Mouse (Mus musculus): ENCODE results near the gene Ankfy1.
"Not testable (repeated sequence)": the region's sequence is repeated elsewhere in the genome, so short reads cannot be mapped to it uniquely, and the experiment has no call there.

Ankfy1 gene

DNA sequence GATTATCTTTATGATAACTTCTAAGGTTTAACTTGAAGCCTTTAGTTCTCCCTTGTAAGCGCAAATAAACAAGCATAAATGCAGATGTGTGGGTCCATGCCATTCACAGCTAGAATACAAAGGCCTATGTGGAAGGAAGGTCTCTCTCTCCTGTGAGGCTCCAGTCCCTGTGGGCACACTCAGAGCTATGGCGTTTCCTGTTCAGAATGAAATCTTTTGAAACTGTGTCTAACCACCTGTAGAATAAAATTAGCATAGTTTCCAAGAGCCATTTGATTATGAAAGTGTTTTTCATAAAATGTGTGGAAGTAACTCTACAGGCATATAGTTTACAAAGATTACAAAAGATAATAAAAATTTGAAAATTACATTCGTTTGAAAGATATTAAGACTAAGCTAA, 28.4 kb downstream of the Ankfy1 start:
- no peak for DNase-seq (ENCODE audit: low read depth, low spot score)

DNA sequence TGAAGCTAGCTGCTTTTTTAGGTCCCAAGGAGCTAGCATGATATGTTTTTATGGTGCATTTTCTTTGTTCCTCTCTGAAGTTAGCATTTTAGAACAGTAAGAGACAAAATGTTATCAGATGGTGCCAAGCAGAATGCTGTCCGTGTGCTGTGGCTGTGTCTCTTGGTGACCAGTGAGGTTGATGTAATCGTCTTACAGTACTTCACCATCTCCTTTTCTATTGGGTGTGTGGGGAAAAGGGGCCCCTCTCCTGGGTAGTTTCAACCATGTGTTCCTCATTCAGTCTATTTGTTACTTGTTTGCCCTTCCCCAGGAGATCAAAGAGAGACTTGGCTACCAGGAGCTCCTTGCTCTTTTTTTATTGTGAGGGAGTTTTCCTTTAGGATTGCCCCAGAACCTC, 33.4 kb downstream of the Ankfy1 start:
- no peak for DNase-seq (ENCODE audit: low read depth, low spot score)

DNA sequence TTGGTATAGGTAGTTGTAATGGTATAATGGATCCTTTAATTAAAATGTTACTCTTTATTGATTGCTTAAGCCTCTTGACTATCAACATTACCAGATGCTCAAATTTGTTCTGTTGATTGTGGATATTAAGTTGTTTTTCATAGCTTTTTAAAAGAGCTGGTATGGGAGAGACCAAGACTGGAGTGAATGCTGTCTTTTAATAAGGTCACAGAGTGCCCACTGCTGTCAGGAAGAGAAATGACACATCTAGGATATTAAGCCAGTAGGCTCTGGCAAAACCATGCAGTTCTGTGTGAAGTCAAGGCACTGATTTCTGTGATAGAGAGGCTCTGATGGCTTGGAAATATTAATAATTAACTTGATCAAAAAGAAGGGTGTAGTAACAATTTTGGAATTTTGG, 34.1 kb downstream of the Ankfy1 start:
- no peak for DNase-seq (ENCODE audit: low read depth, low spot score)

DNA sequence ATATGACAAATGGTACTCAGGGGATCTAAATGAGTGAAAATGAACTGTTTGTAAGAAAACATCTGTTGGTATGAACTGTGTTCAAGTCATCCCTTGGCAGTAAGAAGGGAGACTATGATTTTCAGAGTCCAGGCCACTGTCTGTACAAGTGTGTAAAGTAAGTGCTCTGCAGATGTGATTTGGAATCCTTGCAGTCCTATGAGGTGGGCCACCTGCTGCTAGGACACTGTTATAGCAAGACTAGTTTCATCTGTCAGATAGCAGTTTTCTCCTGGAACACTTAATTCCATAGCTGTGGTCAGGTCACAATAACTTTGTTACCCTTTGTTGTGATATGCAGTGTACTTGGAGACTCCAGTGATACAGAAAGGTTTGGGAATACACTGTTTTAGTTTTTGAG, 36.2 kb downstream of the Ankfy1 start:
- DNase-seq (ENCODE audit: low read depth, low spot score): no peak

DNA sequence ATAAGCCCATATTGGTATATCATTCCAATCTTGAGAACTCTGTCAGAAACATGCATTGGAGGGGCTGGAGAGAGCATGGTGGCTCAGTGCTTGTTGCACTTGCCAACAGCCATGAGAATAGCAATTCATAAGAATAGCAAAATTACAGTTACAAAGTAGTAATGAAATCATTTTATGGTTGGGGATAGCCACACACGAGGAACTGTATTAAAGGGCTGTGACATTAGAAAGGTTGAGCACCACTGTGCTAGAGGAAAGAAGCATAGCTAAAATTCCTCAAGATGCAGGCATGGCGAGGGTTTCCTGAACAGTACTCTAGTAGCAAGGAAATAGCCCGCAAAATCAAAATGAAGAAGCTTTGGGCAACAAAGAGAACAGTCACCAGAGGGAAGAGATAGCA, 43.9 kb downstream of the Ankfy1 start:
- DNase-seq (ENCODE audit: low read depth, low spot score): no peak

DNA sequence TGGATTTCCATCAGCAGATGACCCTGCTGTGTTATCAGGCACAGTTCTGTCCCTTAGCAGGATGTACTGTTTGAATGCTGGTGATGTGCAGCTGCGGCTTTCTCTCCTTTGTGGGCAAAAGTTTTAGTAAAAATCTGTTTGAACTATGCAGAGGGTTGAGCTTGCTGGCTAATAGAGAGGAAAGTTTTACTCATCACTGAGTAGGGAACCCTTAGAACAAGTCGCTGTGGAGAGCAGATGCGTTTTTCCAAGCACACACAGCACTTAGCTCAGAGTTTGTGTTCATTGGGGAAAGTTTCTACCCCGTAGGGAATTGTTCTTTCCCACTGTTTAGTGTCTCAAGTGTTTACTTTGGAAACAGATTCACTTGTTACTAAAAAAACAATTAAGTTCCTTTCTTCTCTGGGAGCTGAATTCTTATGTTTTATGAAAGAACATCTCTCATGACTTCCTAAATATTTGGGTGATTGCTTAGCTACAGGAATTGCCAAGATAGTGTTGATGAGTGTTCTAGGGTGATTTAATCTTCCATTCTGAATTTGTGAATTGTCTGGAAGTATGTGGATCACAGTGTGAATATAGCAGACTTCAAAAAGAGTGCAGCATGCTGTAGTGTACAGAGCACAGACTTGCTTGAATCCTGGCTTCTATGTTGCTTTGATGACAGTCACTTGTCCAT, 45.2 kb downstream of the Ankfy1 start:
- no peak for DNase-seq (ENCODE audit: low read depth, low spot score)

DNA sequence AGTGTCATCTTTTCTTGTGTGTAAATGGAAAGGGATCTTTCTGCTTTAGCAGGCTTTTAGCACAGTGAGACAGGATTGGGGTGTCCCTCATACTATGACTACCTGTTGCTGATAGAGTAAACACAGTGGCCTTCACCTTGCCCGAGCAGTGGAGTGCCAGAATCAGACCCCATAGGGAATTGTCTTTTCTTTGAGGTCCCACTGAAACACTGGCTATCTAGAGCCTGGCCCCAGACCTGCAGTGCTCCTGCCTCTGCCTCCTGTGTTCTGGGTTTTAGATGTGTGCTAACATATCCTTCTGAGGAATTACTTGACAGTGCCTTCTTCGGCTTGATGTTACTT, 45.7 kb downstream of the Ankfy1 start:
- DNase-seq (ENCODE audit: low read depth, low spot score): no peak

DNA sequence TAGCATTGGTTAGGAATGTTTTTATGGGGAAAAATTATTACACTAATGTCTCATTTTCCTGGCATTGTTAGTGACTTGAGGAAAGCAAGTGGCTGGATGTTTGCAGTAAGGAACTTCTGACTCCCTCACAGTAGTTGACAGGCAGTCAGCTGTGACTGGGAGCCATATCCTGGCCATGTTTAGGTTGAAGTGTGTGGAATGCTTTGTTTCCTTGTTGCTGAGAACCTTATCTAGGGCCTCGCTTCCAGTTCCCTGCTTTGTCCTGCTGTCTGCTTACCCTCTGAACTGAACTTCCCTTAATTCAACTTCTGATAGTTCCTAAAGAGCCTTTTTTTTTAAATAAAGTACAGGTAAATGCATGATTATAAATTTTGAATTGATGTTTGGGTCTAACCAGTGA, 46.5 kb downstream of the Ankfy1 start:
- no peak for DNase-seq (ENCODE audit: low read depth, low spot score)

DNA sequence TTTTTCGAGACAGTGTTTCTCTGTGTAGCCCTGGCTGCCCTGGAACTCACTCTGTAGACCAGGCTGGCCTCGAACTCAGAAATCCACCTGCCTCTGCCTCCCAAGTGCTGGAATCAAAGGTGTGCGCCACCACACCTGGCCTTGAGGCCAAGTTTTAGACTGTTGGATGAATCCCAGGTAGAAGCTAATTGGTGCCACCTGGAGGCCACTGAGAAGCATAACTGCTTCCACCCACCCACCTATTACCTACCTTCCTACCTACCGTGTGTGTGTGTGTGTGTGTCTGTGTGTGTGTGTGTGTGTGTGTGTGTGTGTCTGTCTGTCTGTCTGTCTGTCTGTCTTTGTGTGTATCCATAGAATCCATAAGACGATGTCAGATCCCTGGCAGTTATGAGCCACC, 47.7 kb downstream of the Ankfy1 start:
- DNase-seq (ENCODE audit: low read depth, low spot score): not testable (repeated sequence)

DNA sequence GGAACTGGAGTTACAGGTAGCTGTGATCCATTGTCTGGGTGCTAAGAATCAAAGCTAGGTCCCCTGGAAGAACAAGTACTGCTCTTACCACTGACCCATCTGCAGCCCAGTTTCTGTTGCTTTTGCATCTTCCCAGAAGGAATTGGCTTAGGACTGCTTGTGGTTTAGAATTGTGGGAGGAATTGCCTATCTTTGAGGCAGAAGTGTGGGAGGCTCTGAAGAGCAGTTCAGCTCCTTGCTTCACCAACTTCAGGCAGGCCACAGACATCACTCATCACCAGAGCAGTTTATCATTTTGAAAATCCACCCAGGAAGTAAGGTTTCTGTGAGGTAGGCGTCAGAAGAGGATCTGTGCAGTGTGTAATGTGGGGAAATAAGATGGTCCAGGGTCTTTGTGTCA, 49.2 kb downstream of the Ankfy1 start:
- no peak for DNase-seq (ENCODE audit: low read depth, low spot score)

DNA sequence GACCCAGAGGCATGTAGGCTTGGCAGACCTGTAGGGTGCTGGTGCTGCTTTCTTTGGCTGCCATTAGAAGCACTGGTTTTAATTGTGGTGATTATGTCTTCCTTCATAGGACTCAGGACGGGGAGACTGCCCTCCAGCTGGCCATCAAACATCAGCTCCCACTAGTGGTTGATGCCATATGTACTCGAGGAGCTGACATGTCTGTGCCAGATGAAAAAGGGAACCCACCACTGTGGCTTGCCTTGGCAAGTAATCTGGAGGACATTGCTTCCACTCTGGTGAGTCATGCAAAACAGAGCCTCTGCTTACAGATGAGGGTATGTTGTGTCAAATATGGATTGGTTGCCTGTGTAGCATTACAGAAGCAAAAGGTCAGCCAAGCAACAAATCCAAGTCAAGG, 62.1 kb downstream of the Ankfy1 start:
- no peak for DNase-seq (ENCODE audit: low read depth, low spot score)

DNA sequence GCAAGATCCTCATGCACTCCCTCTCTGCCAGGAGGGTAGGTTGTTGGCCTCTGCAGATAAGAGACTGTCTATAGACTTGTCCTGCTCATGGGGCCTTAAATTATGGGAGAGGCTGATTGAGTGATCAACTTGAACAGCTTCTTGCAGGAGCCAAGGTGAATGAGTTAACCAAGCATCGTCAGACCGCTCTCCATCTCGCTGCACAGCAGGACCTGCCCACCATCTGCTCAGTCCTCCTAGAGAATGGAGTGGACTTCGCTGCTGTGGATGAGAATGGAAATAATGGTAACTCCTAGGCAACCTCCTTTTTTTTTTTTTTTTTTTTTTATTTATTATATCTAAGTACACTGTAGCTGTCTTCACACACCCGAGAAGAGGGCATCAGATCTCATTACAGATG, 68.5 kb downstream of the Ankfy1 start:
- DNase-seq (ENCODE audit: low read depth, low spot score): no peak

DNA sequence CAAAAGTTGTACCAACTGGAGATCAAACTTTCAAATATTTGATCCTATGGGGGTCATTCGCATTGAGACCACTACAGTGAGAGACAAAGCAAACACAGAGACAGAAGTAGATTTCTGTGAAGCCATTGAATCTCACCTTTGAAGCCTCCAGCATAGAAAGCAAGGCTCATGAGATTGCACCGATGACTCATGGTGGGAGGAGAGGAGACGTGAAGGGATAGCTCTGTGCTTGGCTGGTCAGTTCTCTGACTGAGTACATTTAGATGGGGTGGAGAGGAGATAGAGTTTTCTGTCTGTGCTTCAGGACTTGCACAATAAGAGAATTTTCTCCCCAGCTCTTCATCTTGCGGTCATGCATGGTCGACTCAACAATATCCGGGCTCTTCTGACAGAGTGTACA, 69.8 kb downstream of the Ankfy1 start:
- DNase-seq (ENCODE audit: low read depth, low spot score): no peak

DNA sequence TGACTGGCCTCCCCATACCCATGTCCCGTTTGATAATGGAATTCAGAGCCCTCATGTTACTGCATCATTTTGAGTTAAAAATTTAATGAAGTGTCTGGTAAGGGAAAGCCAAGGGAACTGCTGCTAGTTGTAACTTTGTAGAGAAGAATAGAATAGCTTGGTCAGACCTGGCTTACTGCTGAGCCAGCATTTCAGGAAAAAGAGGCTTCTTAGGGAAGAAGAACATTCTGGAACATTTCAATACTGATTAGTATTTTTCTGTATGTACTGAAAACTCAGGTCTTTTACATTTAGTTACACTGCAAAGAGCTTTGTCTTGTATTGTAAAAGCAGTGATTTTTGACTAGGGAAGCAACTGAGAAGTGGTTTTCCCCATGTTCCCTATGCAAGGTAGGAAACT, 71.0 kb downstream of the Ankfy1 start:
- no peak for DNase-seq (ENCODE audit: low read depth, low spot score)

DNA sequence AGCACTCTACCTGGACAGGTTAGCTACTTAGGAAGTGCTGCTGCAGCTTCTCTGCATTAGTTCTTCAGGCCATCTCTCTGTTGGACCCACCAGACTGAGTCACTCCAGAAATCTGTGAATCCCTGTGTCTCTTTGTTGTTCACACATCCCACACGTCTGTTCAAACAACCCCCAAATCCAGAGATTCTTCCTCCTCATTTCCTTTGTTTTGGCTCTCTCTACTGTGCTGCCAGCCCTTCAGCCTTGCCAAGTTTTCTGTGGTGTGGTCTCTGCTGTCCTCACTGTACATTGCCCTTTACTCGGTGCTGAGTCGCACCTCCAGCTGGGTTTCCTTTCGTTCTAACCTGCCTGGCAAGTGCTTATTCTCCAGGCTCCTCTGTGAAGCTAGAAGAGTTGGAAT, 74.5 kb downstream of the Ankfy1 start:
- no peak for DNase-seq (ENCODE audit: low read depth, low spot score)

DNA sequence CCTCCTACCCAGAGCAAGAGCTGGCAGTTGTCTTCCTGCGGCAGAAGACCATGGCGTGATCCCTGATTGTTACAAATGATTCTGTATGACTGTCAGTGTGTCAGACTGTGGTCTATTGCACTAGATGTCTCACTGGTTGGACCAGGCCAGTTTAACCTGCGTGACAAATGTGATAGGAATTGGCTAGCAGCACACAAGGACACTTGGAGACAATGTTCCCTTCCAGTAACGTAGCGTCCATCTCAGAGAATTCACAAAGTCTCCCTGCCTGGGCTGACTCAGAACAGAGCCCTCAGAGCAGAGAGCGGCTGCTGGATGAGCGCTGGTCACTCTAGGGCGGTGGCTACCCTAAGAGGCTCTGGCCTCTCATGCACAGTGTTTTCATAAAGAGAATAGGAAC, 77.9 kb downstream of the Ankfy1 start:
- DNase-seq (ENCODE audit: low read depth, low spot score): no peak

DNA sequence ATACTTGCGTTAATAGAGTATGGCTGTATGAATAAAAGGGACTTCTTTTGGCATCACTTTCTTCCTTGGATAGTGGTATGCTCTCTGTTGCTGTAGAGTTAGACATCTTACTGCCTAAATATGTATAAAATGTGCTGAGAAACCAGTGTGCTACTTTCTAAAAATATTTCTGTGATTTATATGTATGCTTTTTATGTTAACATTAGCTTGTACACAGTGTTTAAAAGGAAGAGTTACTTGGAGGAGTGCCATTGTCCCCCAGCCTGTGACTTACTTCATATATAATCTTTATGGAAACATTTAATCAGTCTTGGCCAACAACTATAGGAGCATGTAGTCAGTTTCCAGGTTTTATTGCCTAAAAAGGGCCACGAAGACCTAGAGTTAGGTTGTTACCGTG, 79.3 kb downstream of the Ankfy1 start:
- no peak for DNase-seq (ENCODE audit: low read depth, low spot score)

DNA sequence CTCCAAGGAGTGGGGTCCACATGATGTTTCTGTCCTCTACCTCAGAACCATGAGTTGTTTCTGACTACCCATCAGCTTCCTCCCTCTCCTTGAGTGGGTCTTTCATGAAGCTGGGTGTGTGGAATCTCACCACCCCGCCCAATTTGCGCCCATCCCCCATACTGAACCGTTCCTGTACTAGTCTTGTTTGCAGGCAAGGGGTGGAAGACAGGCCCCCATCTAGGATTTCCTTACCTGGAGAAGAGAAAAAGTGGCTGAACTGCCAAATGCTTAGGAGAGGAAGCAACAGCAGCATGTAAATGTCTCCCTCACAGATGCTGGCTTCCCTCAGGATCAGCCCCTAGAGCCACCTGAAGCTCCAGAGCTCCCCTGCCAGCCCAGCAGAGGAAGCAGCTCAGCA, 80.5 kb downstream of the Ankfy1 start:
- DNase-seq (ENCODE audit: low read depth, low spot score): no peak

DNA sequence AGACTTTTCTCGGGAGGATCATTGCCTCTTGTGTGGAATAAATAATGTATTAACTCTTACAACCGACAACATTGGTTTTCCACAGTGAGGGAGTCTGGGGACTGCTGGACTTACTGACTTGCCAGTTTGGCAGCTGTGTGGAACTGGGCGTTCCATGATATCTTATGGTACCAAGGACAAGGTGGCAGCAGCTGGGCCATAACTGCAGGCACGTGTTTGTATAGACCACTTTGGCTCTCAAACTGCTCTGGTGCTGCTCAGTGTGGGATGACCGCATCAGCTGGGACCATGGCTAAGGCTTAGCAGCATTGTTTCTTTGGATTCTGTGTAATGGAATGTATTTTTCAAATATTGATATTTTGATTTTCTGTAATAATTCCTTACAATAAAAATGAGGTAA, 81.0 kb downstream of the Ankfy1 start:
- no peak for DNase-seq (ENCODE audit: low read depth, low spot score)

DNA sequence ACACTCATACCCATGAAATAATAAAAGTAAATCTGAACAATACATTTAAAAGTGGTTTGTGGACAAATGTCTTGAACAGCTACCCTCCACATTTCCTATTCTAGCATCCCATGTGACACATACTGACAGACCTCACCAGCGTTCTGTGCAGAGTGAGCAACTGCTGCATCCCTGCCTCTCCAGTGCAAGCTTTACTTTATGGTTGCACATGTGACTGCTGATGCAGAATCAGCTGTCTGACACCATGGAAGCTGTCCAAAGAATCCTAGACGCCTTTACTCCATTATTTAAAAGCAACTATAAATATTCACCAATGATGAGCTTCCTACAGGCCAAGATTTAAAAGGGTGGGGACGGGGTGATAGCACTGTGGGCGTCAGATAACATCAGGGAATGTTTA, 81.7 kb downstream of the Ankfy1 start:
- DNase-seq (ENCODE audit: low read depth, low spot score): no peak

DNA sequence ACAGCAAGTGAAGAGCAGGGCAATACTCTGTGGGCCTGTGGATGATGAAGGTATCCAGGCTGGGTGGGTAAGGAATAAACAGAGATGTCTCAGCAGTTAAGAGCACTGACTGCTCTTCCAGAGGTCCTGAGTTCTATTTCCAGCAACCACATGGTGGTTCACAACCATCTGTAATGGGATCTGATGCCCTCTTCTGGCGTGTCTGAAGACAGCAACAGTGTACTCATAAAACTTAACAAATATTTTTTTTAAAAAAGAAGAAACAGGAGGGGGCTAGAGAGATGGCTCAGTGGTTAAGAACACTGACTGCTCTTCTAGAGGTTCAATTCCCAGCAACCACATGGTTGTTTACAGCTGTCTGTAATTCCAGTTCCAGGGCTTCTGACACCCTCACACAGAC, 82.8 kb downstream of the Ankfy1 start:
- DNase-seq (ENCODE audit: low read depth, low spot score): not testable (repeated sequence)

DNA sequence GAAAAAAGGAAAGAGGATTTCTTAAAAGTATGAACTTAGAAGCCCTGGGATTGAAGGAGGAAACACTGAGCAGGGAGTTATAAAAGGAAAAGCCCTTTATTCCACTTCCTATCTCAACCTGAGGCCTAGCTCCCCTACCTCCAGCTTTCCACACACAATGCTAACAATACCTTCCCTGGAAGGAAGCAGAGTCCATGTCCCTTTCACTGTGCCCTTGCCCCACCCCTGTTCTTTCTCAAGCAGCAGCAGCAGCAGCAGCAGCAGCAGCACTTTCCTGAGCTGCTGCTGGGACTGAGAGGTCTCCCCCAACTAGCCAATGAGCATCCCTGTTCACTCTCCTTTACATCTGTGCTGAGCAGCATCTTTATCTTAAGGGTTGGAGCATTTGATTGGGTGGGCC, 89.2 kb downstream of the Ankfy1 start:
- DNase-seq (ENCODE audit: low read depth, low spot score): no peak

DNA sequence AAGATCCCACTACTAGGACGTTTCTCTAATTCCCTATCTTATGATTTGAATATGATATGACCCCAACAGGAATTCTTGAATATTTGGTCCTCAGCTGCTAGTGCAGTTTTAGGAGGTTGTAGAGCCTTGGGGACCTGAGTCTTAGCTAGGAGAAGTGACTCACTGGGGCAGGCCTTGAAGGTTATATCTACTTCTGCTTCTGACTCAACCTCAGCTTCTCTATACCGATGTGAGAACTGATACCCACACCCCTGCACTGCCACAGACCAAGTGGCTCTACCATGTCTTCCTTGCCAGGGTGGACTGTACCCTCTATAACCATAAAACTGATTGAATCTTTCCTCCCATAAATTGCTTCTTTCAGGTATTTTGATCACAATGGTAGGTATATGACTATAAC, 92.3 kb downstream of the Ankfy1 start:
- no peak for DNase-seq (ENCODE audit: low read depth, low spot score)

DNA sequence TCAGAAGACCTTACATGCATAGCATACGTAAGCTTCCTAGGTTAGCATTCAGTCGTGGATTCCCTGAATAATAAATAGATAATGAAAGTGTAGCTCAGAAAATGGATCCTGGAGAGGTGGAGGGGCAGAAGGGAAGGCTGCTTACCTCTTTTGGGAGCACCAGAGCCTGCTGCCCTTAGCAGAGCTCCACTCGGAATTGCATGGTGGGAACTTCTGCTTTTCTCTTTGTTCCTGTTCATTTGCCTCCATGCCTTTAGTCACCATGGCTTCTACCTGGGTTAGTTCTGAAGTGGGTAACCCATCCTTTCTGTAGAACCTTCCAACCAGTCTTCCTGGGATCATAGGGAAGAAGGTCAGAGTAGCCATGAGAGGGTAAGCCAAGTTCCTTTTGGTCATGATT, 92.7 kb downstream of the Ankfy1 start:
- DNase-seq (ENCODE audit: low read depth, low spot score): no peak

DNA sequence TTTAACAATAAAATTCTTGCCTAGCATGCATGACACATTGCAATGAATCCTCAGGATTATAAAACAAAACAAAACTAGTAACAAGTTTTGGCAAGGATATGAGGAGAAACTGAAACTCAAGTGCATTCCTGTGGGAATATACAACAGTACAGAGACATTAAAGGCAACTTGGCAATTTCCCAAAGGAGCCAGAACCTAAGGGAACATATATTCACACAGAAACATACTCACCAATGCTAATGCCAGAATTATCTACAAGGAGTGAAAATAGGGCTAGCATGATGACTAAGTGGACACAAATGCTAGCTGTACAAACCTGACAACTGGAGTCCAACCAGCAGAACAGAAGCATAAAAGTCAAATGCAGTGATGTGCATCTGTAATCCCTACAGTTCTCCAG, 102.2 kb downstream of the Ankfy1 start:
- no peak for DNase-seq (ENCODE audit: low read depth, low spot score)

Data from embryo, embryonic 11.5 days (tissue).